In the genomic region with DNA sequence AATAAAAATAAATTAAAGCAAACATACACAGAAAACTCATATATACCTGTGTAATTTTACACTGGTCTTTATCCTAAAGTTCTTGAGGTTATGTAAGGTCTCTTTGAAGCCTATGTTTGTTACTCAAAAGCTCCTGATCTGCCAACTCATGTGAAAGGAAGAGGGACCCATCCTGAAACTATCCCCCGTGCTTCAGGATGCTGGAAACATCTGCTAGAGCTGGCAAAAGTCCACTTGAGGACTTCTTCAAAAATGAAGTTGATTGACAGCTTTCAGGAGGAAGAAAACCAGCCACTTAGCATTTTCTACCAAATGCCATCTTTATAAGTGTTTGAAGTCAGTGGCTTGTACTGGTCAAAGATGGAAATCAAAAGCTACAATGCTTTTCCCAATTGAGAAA, we compare ENCODE assay signal across 14 mouse cellular contexts.
"Had no signal": no experiment of that assay in that cellular context is flagged by ENCODE, and none has a peak within 500 bp of the region (broad histone marks: within the 10 kb centered on the region; RNA-seq: fewer than 3 reads in every experiment).

No protein-coding gene starts in this region.

- DNase-seq: kidney, adult 9 months; kidney, postnatal 14 days; layer of hippocampus, adult 9-11 months; liver, embryonic 13.5 days; lung, adult 2 months; lung, postnatal 14 days; lung, postnatal 4 days; retina, postnatal 1 day; right cerebral cortex, postnatal 25 days; thymus, adult 2 months; thymus, postnatal 14 days; thymus, postnatal 4 days had no signal

- ATAC-seq: midbrain, embryonic 13.5 days; midbrain, embryonic 16.5 days had no signal
